Mouse (Mus musculus) thymus, postnatal 36 days (tissue): ENCODE measurements around the gene Gm17654.
A peak's percentile ranks its signal among the peaks of the same experiment; 100 is the strongest.
"Not testable (repeated sequence)": the region's sequence is repeated elsewhere in the genome, so short reads cannot be mapped to it uniquely, and the experiment has no call there.

Experiments used
- DNase-seq, 2 experiments: peaks; one replicate each; pipeline ENCODE4 v3.0.0; 2022; ENCODE audit warnings: mixed read lengths in 2 of 2

Gm17654 gene

DNA sequence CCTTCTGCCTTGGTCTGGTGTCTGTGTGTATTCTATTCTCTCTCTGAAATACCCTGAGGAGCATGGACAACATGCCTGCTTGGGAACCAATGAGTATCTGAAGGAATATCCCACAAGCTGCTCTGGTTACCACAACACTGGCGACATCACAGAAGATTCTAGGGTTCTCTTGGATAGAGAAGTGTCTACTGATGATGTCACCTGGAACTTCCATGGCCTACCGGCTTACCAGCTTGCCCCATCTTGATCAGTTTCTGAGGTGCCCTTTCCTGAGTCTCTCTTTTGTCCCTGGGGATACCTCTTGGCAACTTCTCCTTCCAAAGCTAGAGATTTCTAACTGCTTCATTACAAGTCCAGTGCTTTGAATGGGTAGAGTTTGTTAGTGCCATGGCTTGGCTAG is at the start of gene Gm17654:
Gene Gm17654 (minus strand): TSS at position 101 of the 400 bp plus-strand sequence.
- not testable (repeated sequence) for DNase-seq

DNA sequence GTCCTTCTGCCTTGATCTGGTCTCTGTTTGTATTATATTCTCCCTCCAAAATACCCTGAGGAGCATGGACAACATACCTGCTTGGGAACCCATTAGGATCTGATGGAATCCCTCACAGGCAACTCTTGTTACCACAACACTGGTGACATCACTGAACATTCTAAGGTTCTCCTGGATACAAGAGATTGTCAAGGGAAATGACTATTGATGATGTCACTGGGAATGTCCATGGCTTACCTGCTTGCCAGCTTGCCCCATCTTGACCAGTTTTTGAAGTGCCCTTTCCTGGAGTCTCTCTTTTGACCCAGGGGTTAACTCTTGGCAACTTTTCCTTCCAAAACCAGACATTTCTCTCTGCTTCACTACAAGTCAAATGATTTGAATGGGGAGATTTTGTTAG is 29.0 kb upstream of the Gm17654 start, which contains the start of gene Gm10375:
Gene Gm10375 (minus strand): TSS at position 101 of the 400 bp plus-strand sequence.
- DNase-seq = not testable (repeated sequence)

- not testable (repeated sequence) for DNase-seq
These were observed 977 bp downstream of the Gm17654 start for GRCm38 (mm10) chr14:43577969-43578368.

GRCm38 (mm10) chr14:43552271-43552670 is 26.7 kb downstream of the Gm17654 start:
- DNase-seq = not testable (repeated sequence)

DNA sequence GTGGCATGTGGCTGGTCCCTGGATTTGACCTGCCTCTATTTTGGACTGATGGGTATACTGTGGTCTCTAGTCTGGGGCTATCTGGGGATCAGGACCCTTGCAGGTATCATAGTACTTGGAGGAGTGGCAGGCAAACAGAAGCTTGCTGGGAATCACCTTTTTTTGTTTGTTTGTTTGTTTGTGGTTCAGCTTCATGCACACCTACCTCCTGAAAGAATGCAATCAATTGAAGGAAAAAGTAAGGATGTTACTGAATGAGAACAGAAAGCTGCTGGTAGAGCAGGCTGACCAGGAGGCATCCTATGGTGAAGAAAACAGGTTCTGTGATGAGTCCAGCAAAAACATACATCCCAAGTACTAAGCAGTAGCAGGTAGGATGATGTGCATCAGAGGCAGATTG is 32.7 kb downstream of the Gm17654 start:
- not testable (repeated sequence) for DNase-seq

GRCm38 (mm10) chr14:43543276-43543675 is 35.7 kb downstream of the Gm17654 start, which contains the start of gene Gm5799:
Gene Gm5799 (plus strand): TSS chr14:43543576.
- DNase-seq = not testable (repeated sequence)

GRCm38 (mm10) chr14:43538144-43538543 is 40.8 kb downstream of the Gm17654 start:
- not testable (repeated sequence) for DNase-seq

GRCm38 (mm10) chr14:43532387-43532786 is 46.6 kb downstream of the Gm17654 start:
- peak; percentile 3 to 13 for DNase-seq

GRCm38 (mm10) chr14:43532011-43532383 is 46.9 kb downstream of the Gm17654 start:
- not testable (repeated sequence) for DNase-seq

GRCm38 (mm10) chr14:43531052-43532010 is 47.6 kb downstream of the Gm17654 start:
- DNase-seq = not testable (repeated sequence)
